Mouse (Mus musculus) ES-Bruce4 (cell line): Measurements from ENCODE around the gene Apba2. TPM values are rescaled to one million over a fixed set of nuclear protein-coding genes. Genes with fewer than 3 reads are reported as not detected.

ENCODE experiments used
- H3K27ac ChIP-seq: 2 replicates; pipeline ENCODE4 v1.5.1; 2012; ENCODE audit warnings: low read length, inconsistent platforms; ENCODE audit not compliant: insufficient read depth
- H3K27me3 ChIP-seq: 2 replicates; pipeline ENCODE4 v1.6.1; 2012; ENCODE audit warnings: mild to moderate bottlenecking, low read length, inconsistent platforms; ENCODE audit not compliant: control insufficient read depth, poor library complexity, insufficient read depth, severe bottlenecking
- H3K36me3 ChIP-seq: 2 replicates; pipeline ENCODE4 v1.6.1; 2012; ENCODE audit warnings: inconsistent platforms, mild to moderate bottlenecking, low read length, moderate library complexity; ENCODE audit not compliant: control insufficient read depth, poor library complexity, insufficient read depth, severe bottlenecking
- H3K4me1 ChIP-seq: one replicate; pipeline ENCODE4 v1.8.1; 2011; ENCODE audit warnings: low read length; ENCODE audit not compliant: control insufficient read depth, insufficient read depth
- H3K4me3 ChIP-seq: 2 replicates; pipeline ENCODE4 v1.5.1; 2011; ENCODE audit warnings: low read depth, mild to moderate bottlenecking, low read length
- H3K9ac ChIP-seq: 2 replicates; pipeline ENCODE4 v1.6.1; 2012; ENCODE audit warnings: low read depth, mild to moderate bottlenecking, inconsistent platforms; ENCODE audit not compliant: poor library complexity, severe bottlenecking
- H3K9me3 ChIP-seq: replicated peaks from 2 replicates; pipeline ENCODE4 v1.6.1; 2012; ENCODE audit warnings: mild to moderate bottlenecking, low read length, inconsistent platforms; ENCODE audit not compliant: control insufficient read depth, poor library complexity, insufficient read depth, severe bottlenecking
- CTCF ChIP-seq: IDR thresholded peaks from one replicate; pipeline ENCODE4 v1.8.1; 2011; ENCODE audit warnings: low read depth, low read length
- EP300 ChIP-seq: IDR thresholded peaks from 2 replicates; pipeline ENCODE4 v1.6.1; 2011; ENCODE audit warnings: low read depth, low read length; ENCODE audit not compliant: insufficient read depth
- POLR2A ChIP-seq: IDR thresholded peaks from one replicate; pipeline ENCODE4 v1.8.1; 2011; ENCODE audit warnings: low read length; ENCODE audit not compliant: insufficient read depth
- polyA plus RNA-seq: library from polyadenylated mRNA; stranded (reverse); fragments of >200 nt; gene quantifications from 2 replicates; pipeline ENCODE4 v1.2.4, GENCODE M21; 2011; ENCODE audit warnings: low read depth; ENCODE audit not compliant: missing spikeins, insufficient read depth, insufficient read length

The Apba2 gene
- polyA plus RNA-seq, 1 experiment, result 1.9 TPM

- Histone ChIP-seq H3K9me3 (no peaks in the 10 kb centered on the region), H3K4me1 (peaks cover 2% of the 10 kb centered on the region), H3K9ac (no peak overlapping the region), H3K27ac (no peak overlapping the region), H3K36me3 (no peaks in the 10 kb centered on the region), H3K27me3 (no peaks in the 10 kb centered on the region), H3K4me3 (no peak overlapping the region)
- TF ChIP-seq POLR2A (no peak), CTCF (no peak), EP300 (no peak)
These were observed 157.8 kb downstream of the Apba2 start for GRCm38 (mm10) chr7:64659328-64659727.

GRCm38 (mm10) chr7:64662506-64662905, 161.0 kb downstream of the Apba2 start:
- TF ChIP-seq POLR2A (no peak), CTCF (no peak), EP300 (no peak)
- Histone ChIP-seq H3K9ac (no peak overlapping the region), H3K4me3 (no peak overlapping the region)

GRCm38 (mm10) chr7:64663600-64663999, 162.1 kb downstream of the Apba2 start:
- no peaks in the 10 kb centered on the region for H3K4me1 ChIP-seq
- no peaks in the 10 kb centered on the region for H3K9me3 ChIP-seq
- TF ChIP-seq POLR2A (no peak), CTCF (no peak), EP300 (no peak)
- no peak overlapping the region for H3K4me3 ChIP-seq
- no peaks in the 10 kb centered on the region for H3K27me3 ChIP-seq
- H3K36me3 ChIP-seq, result no peaks in the 10 kb centered on the region
- H3K27ac ChIP-seq, result no peak overlapping the region
- no peak overlapping the region for H3K9ac ChIP-seq

More at GRCm38 (mm10) chr7:64662506-64662905, 161.0 kb downstream of the Apba2 start:
- peaks cover 2% of the 10 kb centered on the region for H3K4me1 ChIP-seq
- H3K27ac ChIP-seq, result no peak overlapping the region
- no peaks in the 10 kb centered on the region for H3K27me3 ChIP-seq
- H3K9me3 ChIP-seq, result no peaks in the 10 kb centered on the region
- H3K36me3 ChIP-seq, result no peaks in the 10 kb centered on the region

- TF ChIP-seq EP300 (no peak), POLR2A (no peak), CTCF (no peak)
- Histone ChIP-seq H3K27me3 (no peaks in the 10 kb centered on the region), H3K27ac (no peak overlapping the region), H3K36me3 (no peaks in the 10 kb centered on the region), H3K9ac (no peak overlapping the region), H3K4me1 (no peaks in the 10 kb centered on the region), H3K9me3 (no peaks in the 10 kb centered on the region), H3K4me3 (no peak overlapping the region)
These were observed 163.6 kb downstream of the Apba2 start for GRCm38 (mm10) chr7:64665120-64665519.

GRCm38 (mm10) chr7:64665716-64666298, 164.3 kb downstream of the Apba2 start:
- Histone ChIP-seq H3K4me3 (no peak overlapping the region), H3K9me3 (no peaks in the 10 kb centered on the region), H3K9ac (no peak overlapping the region), H3K27ac (no peak overlapping the region), H3K4me1 (no peaks in the 10 kb centered on the region), H3K27me3 (no peaks in the 10 kb centered on the region), H3K36me3 (no peaks in the 10 kb centered on the region)
- TF ChIP-seq CTCF (no peak), EP300 (no peak), POLR2A (no peak)

GRCm38 (mm10) chr7:64667959-64668358, 166.5 kb downstream of the Apba2 start:
- Histone ChIP-seq H3K4me3 (no peak overlapping the region), H3K27me3 (no peaks in the 10 kb centered on the region), H3K36me3 (no peaks in the 10 kb centered on the region), H3K9me3 (no peaks in the 10 kb centered on the region), H3K9ac (no peak overlapping the region), H3K4me1 (no peaks in the 10 kb centered on the region), H3K27ac (no peak overlapping the region)
- TF ChIP-seq EP300 (no peak), POLR2A (no peak), CTCF (no peak)
